In genomic region chr2:153442720-153443119, GRCm38 (mm10) we compare ENCODE assay signal across 11 mouse cellular contexts. TPM values are rescaled to one million over a fixed set of nuclear protein-coding genes. Genes with fewer than 3 reads are reported as not detected.
A peak's percentile ranks its signal among the peaks of the same experiment; 100 is the strongest.
DNase-seq lines count a peak whose midpoint lies in the region; ATAC-seq and TF ChIP-seq lines count a peak whose summit lies in the region.
"Had no signal": no experiment of that assay in that cellular context is flagged by ENCODE, and none has a peak within 500 bp of the region (broad histone marks: within the 10 kb centered on the region; RNA-seq: fewer than 3 reads in every experiment).

No protein-coding gene starts in this region.

- no peaks in the 10 kb centered on the region for H3K27me3 ChIP-seq in heart, embryonic 13.5 days (replicated peaks)
- H3K27me3 ChIP-seq in hindbrain, embryonic 14.5 days (ENCODE audit: control insufficient read depth, insufficient read depth, low read length): no peaks in the 10 kb centered on the region
- no peaks in the 10 kb centered on the region for H3K27me3 ChIP-seq in midbrain, embryonic 11.5 days (ENCODE audit: control insufficient read depth, insufficient read depth, low read length)

- DNase-seq in heart, adult 11 months: no peak
- no peak for DNase-seq in hindbrain, embryonic 14.5 days (ENCODE audit: low spot score)
- DNase-seq in midbrain, embryonic 11.5 days (ENCODE audit: low spot score, missing footprints): no peak
- DNase-seq in spleen, postnatal 14 days (ENCODE audit: low spot score in 2 of 2): no peak
- DNase-seq in urinary bladder, postnatal 10 days (ENCODE audit: low spot score): no peak
- DNase-seq in adrenal gland, adult 2 months: no peak
- DNase-seq: gastrocnemius, postnatal 25 days had no signal

- TF ChIP-seq POLR2A in cortical plate, adult 2 months (IDR thresholded peaks at IDR 0.05; ENCODE audit: extremely low read depth, insufficient read depth, low read length): no peak

- H3K36me3 ChIP-seq in heart, embryonic 13.5 days: no peaks in the 10 kb centered on the region
- H3K36me3 ChIP-seq in hindbrain, embryonic 14.5 days (replicated peaks; ENCODE audit: control insufficient read depth, insufficient read depth): no peaks in the 10 kb centered on the region
- H3K36me3 ChIP-seq in midbrain, embryonic 11.5 days (ENCODE audit: control insufficient read depth, insufficient read depth, low read length): no peaks in the 10 kb centered on the region

- H3K27ac ChIP-seq in heart, embryonic 13.5 days (replicated peaks): peak overlapping the region; percentile 97
- H3K27ac ChIP-seq in cortical plate, adult 2 months (ENCODE audit: insufficient read depth, low read length): no peak overlapping the region
- H3K27ac ChIP-seq in hindbrain, embryonic 14.5 days: peak overlapping the region; percentile 97
- peak overlapping the region; percentile 93; the same call in 1 of the 2 replicates for H3K27ac ChIP-seq in midbrain, embryonic 11.5 days (ENCODE audit: low read depth, low read length)

- H3K9ac ChIP-seq in heart, embryonic 13.5 days: peak overlapping the region; percentile 97
- H3K9ac ChIP-seq in hindbrain, embryonic 14.5 days: peak overlapping the region; percentile 94
- peak overlapping the region; percentile 73 for H3K9ac ChIP-seq in midbrain, embryonic 11.5 days (ENCODE audit: low read length)

- peaks cover 68% of the 10 kb centered on the region for H3K4me1 ChIP-seq in heart, embryonic 13.5 days
- H3K4me1 ChIP-seq in cortical plate, adult 2 months (ENCODE audit: control insufficient read depth, insufficient read depth, low read length): peaks cover 1% of the 10 kb centered on the region; the same call in 1 of the 2 replicates
- peaks cover 53% of the 10 kb centered on the region for H3K4me1 ChIP-seq in hindbrain, embryonic 14.5 days (replicated peaks; ENCODE audit: control insufficient read depth, insufficient read depth, low read length)
- H3K4me1 ChIP-seq in midbrain, embryonic 11.5 days (ENCODE audit: control insufficient read depth, insufficient read depth, low read length): peaks cover 31% of the 10 kb centered on the region

- 27% methylated on average over 5 of the region's 5 CpGs for WGBS in heart, embryonic 13.5 days
- 2% methylated on average over 5 of the region's 5 CpGs for WGBS in hindbrain, embryonic 14.5 days
- WGBS in midbrain, embryonic 11.5 days: 4% methylated on average over 5 of the region's 5 CpGs

- ATAC-seq in heart, embryonic 13.5 days (ENCODE audit: extremely low read depth, insufficient number of reproducible peaks, low FRiP score, low TSS enrichment): no peak
- ATAC-seq in hindbrain, embryonic 14.5 days (ENCODE audit: low FRiP score): no peak
- ATAC-seq in midbrain, embryonic 11.5 days (ENCODE audit: low FRiP score): no peak

- peak overlapping the region; percentile 97 for H3K4me3 ChIP-seq in heart, embryonic 13.5 days
- peak overlapping the region; percentile 47; the same call in 1 of the 2 replicates for H3K4me3 ChIP-seq in cortical plate, adult 2 months (ENCODE audit: insufficient read depth, low read length)
- H3K4me3 ChIP-seq in hindbrain, embryonic 14.5 days (replicated peaks; ENCODE audit: low read length): peak overlapping the region; percentile 80
- H3K4me3 ChIP-seq in midbrain, embryonic 11.5 days (ENCODE audit: low read depth, low read length): peak overlapping the region; percentile 87

- TF ChIP-seq CTCF in cortical plate, adult 2 months (IDR thresholded peaks at IDR 0.05; ENCODE audit: extremely low read depth, insufficient read depth, low read length): no peak

- no peaks in the 10 kb centered on the region for H3K9me3 ChIP-seq in heart, embryonic 13.5 days
- H3K9me3 ChIP-seq in hindbrain, embryonic 14.5 days (ENCODE audit: control insufficient read depth, low read length): no peaks in the 10 kb centered on the region
- H3K9me3 ChIP-seq in midbrain, embryonic 11.5 days (ENCODE audit: control insufficient read depth, low read length): no peaks in the 10 kb centered on the region

- H3K4me2 ChIP-seq in heart, embryonic 13.5 days: peak overlapping the region; percentile 96
- H3K4me2 ChIP-seq in hindbrain, embryonic 14.5 days (replicated peaks): peak overlapping the region; percentile 88
- peak overlapping the region; percentile 99 for H3K4me2 ChIP-seq in midbrain, embryonic 11.5 days

RNA-seq across cellular contexts. Expression of gene 4930404H24Rik, which starts 49.9 kb away (rescaled TPM):
- polyA plus RNA-seq in heart, embryonic 13.5 days (2015; fragmentation: Nextera tagmentation; extraction: Ambion mirVana): not detected in 2 replicates
- not detected in 2 replicates for polyA plus RNA-seq in cortical plate, adult 2 months (2012; rRNA removed)
- not detected in 2 replicates for polyA plus RNA-seq in hindbrain, embryonic 14.5 days (2014; fragmentation: Nextera tagmentation; extraction: Ambion mirVana)
- polyA plus RNA-seq in midbrain, embryonic 11.5 days (2014; fragmentation: Nextera tagmentation; extraction: Ambion mirVana): not detected in 2 replicates
- not detected for total RNA-seq in adrenal gland, adult 2 months (2021)
- polyA plus RNA-seq in adrenal gland, adult 2 months (2012; rRNA removed): not detected in 2 replicates
- total RNA-seq: gastrocnemius, postnatal 25 days; megakaryocyte progenitor cell, adult 5-6 weeks had no signal
- polyA plus RNA-seq: C2C12 had no signal

Comparison
In these comparisons a context has a peak if more than half of its experiments do, and no peak if none do; other contexts are left out.
1. H3K4me3 ChIP-seq: peak in every context shown above with its lines; median percentile 97 in heart, embryonic 13.5 days; 87 in midbrain, embryonic 11.5 days; 80 in hindbrain, embryonic 14.5 days; 47 in cortical plate, adult 2 months.